Mouse (Mus musculus) liver, embryonic 14 days (tissue): ENCODE measurements around the gene Yaf2. TPM values are rescaled to one million over a fixed set of nuclear protein-coding genes. Genes with fewer than 3 reads are reported as not detected.

Experiments used
- polyA plus RNA-seq: library from polyadenylated mRNA; depleted of rRNA; stranded (reverse); fragments of >200 nt; gene quantifications from 2 replicates; pipeline ENCODE4 v1.2.3, GENCODE M21; 2012; rRNA removed

Yaf2 gene
- 13.2 and 15.2 TPM in 2 replicates for polyA plus RNA-seq

DNA sequence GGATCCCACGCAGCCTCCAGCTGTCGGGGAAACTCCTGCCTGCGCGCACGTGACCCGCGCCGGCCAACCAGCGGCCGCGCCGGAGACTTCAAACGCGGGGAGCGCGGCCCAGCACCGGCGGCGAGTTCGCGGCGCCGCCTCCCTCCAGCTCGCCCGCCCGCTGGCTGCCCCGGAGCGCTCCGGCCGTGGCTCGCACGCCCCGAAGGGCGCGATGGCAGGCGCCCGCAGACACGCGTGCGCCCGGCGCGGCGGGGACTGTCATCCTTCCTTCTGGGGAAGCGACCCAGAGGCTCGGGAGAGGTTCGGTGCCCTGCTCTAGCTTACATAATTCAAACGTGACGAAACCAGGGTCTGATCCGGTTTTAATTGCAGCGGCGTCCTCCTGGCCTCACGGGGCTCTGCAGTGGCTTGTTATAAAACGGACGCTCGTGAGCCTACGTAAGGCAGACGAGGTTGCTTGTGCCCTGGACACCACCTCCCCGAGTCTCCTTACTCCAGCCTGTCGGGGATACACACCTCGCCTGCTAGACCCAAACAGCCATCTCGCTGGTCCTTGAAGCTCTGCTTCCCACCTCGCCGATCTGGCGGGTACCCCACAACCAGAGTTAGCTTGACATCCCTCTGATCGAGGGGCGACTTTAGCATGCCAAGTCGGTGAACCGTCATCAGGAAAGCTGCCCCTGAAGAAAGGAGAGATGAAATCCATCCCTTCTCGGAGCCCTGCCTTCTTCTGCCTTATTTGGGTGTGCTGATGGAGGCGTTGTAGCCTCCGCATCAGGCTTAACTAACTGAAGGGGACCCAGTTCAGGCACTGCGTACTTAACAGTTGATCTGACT is at the start of gene Yaf2:
Yaf2 (minus strand) TSS at position 11 of the 837 bp plus-strand sequence.

DNA sequence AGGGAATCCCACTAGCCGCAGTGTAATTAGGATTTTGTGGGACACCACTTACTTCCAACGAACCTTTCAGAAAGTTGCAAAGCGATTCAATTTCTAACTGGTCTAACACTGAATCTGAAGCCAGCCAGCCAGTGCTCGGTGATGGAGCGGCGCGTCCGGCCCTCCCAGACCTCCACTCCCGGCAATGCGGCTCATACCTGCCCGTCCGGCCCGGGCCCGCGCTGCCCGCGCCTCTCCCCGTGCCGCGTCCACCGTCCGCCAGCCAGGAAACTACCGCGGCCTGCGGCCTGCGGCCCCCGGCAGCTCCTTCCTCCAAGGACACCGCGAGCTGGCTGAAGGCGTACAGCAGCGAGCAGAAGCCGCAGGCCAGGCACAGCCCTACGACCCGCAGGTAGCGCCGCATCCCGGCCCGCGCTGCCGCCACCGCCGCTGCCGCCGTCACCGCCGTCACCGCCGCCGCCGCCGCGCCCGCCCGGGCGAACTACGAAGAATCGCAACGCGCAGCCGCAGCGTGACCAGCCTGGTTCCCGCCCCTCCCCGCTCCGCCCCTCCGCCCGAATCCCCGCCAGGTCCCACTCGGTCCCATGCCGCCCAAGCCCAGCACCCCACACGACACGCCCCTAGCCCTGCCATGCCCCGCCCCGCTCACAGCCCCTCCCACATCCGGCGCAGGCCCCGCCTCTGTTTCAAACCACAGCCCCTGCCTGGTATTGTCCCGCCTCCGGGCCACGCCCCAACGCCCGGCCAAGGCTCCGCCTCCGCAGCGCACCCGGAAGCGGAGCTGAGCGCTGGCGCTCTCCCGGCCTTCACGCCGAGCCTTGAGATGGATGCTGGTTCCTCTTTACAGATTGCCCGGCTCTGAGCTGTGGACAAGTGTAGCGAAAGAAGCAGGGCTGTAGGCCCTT is 61.8 kb downstream of the Yaf2 start, which contains the start of gene Gxylt1:
Gxylt1 (minus strand) TSS at position 501 of the 905 bp plus-strand sequence.

Other genes with a start within 250 kb of the Yaf2 start
- gene Gxylt1, start 61.8 kb downstream of the Yaf2 start, polyA plus RNA-seq, result 3.1 and 3.7 TPM in 2 replicates
- gene Zcrb1, start 61.4 kb upstream of the Yaf2 start, polyA plus RNA-seq, result 53.5 and 55.0 TPM in 2 replicates
- 8.3 and 10.8 TPM in 2 replicates for gene Pphln1, start 61.4 kb upstream of the Yaf2 start, polyA plus RNA-seq